In genomic region chr19:4697721-4698120, GRCm38 (mm10) we compare ENCODE assay signal across 9 mouse cellular contexts. TPM values are rescaled to one million over a fixed set of nuclear protein-coding genes. Genes with fewer than 3 reads are reported as not detected.
DNase-seq lines count a peak whose midpoint lies in the region; ATAC-seq and TF ChIP-seq lines count a peak whose summit lies in the region.
"Had no signal": no experiment of that assay in that cellular context is flagged by ENCODE, and none has a peak within 500 bp of the region (broad histone marks: within the 10 kb centered on the region; RNA-seq: fewer than 3 reads in every experiment).

No protein-coding gene starts in this region.

- DNase-seq in cerebellum, adult 11-12 months, result peak; percentile 55
- DNase-seq in cerebellum, adult 11 months, result no peak
- no peak for DNase-seq in lung, postnatal 0 days (ENCODE audit: low spot score)
- no peak for DNase-seq in lung, adult 18-20 months
- no peak for DNase-seq in limb, embryonic 14.5 days (ENCODE audit: low spot score)
- no peak for DNase-seq in frontal cortex, postnatal 25 days (ENCODE audit: low spot score in 2 of 2)
- no peak for DNase-seq in urinary bladder, adult 2 months (ENCODE audit: low spot score)

- no peak for ATAC-seq in lung, postnatal 0 days
- ATAC-seq in limb, embryonic 14.5 days (ENCODE audit: low FRiP score, low read depth), result no peak
- no peak for ATAC-seq in stomach, embryonic 15.5 days (ENCODE audit: insufficient read depth, low FRiP score, low read depth)
- ATAC-seq: activated CD4-positive, CD25-positive, alpha-beta regulatory T cell, adult 4 months had no signal

- H3K9ac ChIP-seq in lung, postnatal 0 days (replicated peaks; ENCODE audit: low read depth), result no peak overlapping the region
- peak overlapping the region; percentile 61 for H3K9ac ChIP-seq in limb, embryonic 14.5 days (ENCODE audit: low read depth, low read length, severe bottlenecking)
- H3K9ac ChIP-seq in stomach, embryonic 15.5 days, result no peak overlapping the region

- H3K9me3 ChIP-seq in lung, postnatal 0 days (ENCODE audit: low read length), result no peaks in the 10 kb centered on the region
- H3K9me3 ChIP-seq in limb, embryonic 14.5 days (ENCODE audit: control insufficient read depth, low read length), result no peaks in the 10 kb centered on the region
- no peaks in the 10 kb centered on the region for H3K9me3 ChIP-seq in stomach, embryonic 15.5 days

- 74% methylated on average over 9 of the region's 9 CpGs for WGBS in lung, postnatal 0 days
- WGBS in limb, embryonic 14.5 days, result 72% methylated on average over 9 of the region's 9 CpGs
- WGBS in stomach, embryonic 15.5 days, result 71% methylated on average over 9 of the region's 9 CpGs

- peaks cover 4% of the 10 kb centered on the region for H3K4me1 ChIP-seq in lung, postnatal 0 days (ENCODE audit: insufficient read depth, low read depth, low read length)
- H3K4me1 ChIP-seq in limb, embryonic 14.5 days (ENCODE audit: control insufficient read depth, insufficient read depth, low read length), result peaks cover 3% of the 10 kb centered on the region; the same call in 1 of the 2 replicates
- H3K4me1 ChIP-seq in stomach, embryonic 15.5 days, result no peaks in the 10 kb centered on the region

- no peak for TF ChIP-seq POLR2A in limb, embryonic 14.5 days (IDR thresholded peaks at IDR 0.05; ENCODE audit: borderline replicate concordance, extremely low read depth, insufficient read depth, insufficient read length)

- peaks cover 40% of the 10 kb centered on the region for H3K27me3 ChIP-seq in lung, postnatal 0 days (replicated peaks; ENCODE audit: insufficient read depth, low read length)
- peaks cover 35% of the 10 kb centered on the region for H3K27me3 ChIP-seq in limb, embryonic 14.5 days (ENCODE audit: control insufficient read depth, insufficient read depth, low read length)
- H3K27me3 ChIP-seq in stomach, embryonic 15.5 days (replicated peaks), result peaks cover 24% of the 10 kb centered on the region; the same call in 1 of the 2 replicates

- no peak for TF ChIP-seq CTCF in lung, postnatal 0 days (IDR thresholded peaks at IDR 0.05)

- no peak overlapping the region for H3K27ac ChIP-seq in lung, postnatal 0 days (ENCODE audit: low read length)
- no peak overlapping the region for H3K27ac ChIP-seq in limb, embryonic 14.5 days (replicated peaks; ENCODE audit: low read depth, low read length)
- H3K27ac ChIP-seq in stomach, embryonic 15.5 days, result no peak overlapping the region

- no peak for TF ChIP-seq EP300 in lung, postnatal 0 days (IDR thresholded peaks at IDR 0.05)

- H3K36me3 ChIP-seq in lung, postnatal 0 days (ENCODE audit: insufficient read depth, low read length), result no peaks in the 10 kb centered on the region
- H3K36me3 ChIP-seq in limb, embryonic 14.5 days (ENCODE audit: control insufficient read depth, insufficient read depth, low read length), result no peaks in the 10 kb centered on the region
- H3K36me3 ChIP-seq in stomach, embryonic 15.5 days, result no peaks in the 10 kb centered on the region

- H3K4me3 ChIP-seq in lung, postnatal 0 days (ENCODE audit: low read depth, low read length), result peak overlapping the region; percentile 46; the same call in 1 of the 2 replicates
- peak overlapping the region; percentile 56 for H3K4me3 ChIP-seq in limb, embryonic 14.5 days (replicated peaks; ENCODE audit: low read length)
- H3K4me3 ChIP-seq in stomach, embryonic 15.5 days (replicated peaks), result peak overlapping the region; percentile 58

- H3K4me2 ChIP-seq in lung, postnatal 0 days (replicated peaks; ENCODE audit: low read depth, low read length), result peak overlapping the region; percentile 88
- H3K4me2 ChIP-seq in limb, embryonic 14.5 days (replicated peaks; ENCODE audit: low read depth, low read length, severe bottlenecking), result peak overlapping the region; percentile 88
- H3K4me2 ChIP-seq in stomach, embryonic 15.5 days, result peak overlapping the region; percentile 87

RNA-seq across cellular contexts. Expression of gene Gm960, which starts 0.7 kb away (rescaled TPM):
- polyA plus RNA-seq in lung, postnatal 0 days (2015; fragmentation: Nextera tagmentation; extraction: Ambion mirVana), result 0.71 and 1.4 TPM in 2 replicates
- 1.4 and 1.9 TPM in 2 replicates for polyA plus RNA-seq in limb, embryonic 14.5 days (2012; rRNA removed)
- polyA plus RNA-seq in limb, embryonic 14.5 days (2014; fragmentation: Nextera tagmentation; extraction: Ambion mirVana), result 3.1 and 3.7 TPM in 2 replicates
- polyA plus RNA-seq in stomach, embryonic 15.5 days (2015; fragmentation: Nextera tagmentation; extraction: Ambion mirVana), result 2.3 and 3.6 TPM in 2 replicates
- polyA plus RNA-seq in urinary bladder, adult 2 months (2012; rRNA removed), result 0.69 and 1.2 TPM in 2 replicates
- polyA plus RNA-seq: activated CD4-positive, CD25-positive, alpha-beta regulatory T cell, adult 4 months had no signal

RNA-seq across cellular contexts. Expression of gene Sptbn2, which starts 13.2 kb away (rescaled TPM):
- 0.50 and 0.51 TPM in 2 replicates for polyA plus RNA-seq in lung, postnatal 0 days (2015; fragmentation: Nextera tagmentation; extraction: Ambion mirVana)
- 1.9 and 2.5 TPM in 2 replicates for polyA plus RNA-seq in limb, embryonic 14.5 days (2012; rRNA removed)
- 4.2 TPM in 2 replicates for polyA plus RNA-seq in limb, embryonic 14.5 days (2014; fragmentation: Nextera tagmentation; extraction: Ambion mirVana)
- polyA plus RNA-seq in stomach, embryonic 15.5 days (2015; fragmentation: Nextera tagmentation; extraction: Ambion mirVana), result 2.8 and 2.9 TPM in 2 replicates
- 1.4 and 2.4 TPM in 2 replicates for polyA plus RNA-seq in urinary bladder, adult 2 months (2012; rRNA removed)

RNA-seq across cellular contexts. Expression of gene Rbm4b, which starts 58.6 kb away (rescaled TPM):
- 23.4 and 26.8 TPM in 2 replicates for polyA plus RNA-seq in lung, postnatal 0 days (2015; fragmentation: Nextera tagmentation; extraction: Ambion mirVana)
- polyA plus RNA-seq in limb, embryonic 14.5 days (2012; rRNA removed), result 36.9 and 38.1 TPM in 2 replicates
- 63.2 and 71.8 TPM in 2 replicates for polyA plus RNA-seq in limb, embryonic 14.5 days (2014; fragmentation: Nextera tagmentation; extraction: Ambion mirVana)
- 57.7 and 59.7 TPM in 2 replicates for polyA plus RNA-seq in stomach, embryonic 15.5 days (2015; fragmentation: Nextera tagmentation; extraction: Ambion mirVana)
- polyA plus RNA-seq in urinary bladder, adult 2 months (2012; rRNA removed), result 10.5 and 11.1 TPM in 2 replicates
